In genomic region chr17:53567346-53568101, GRCm38 (mm10) we compare ENCODE assay signal across 8 mouse cellular contexts. TPM values are rescaled to one million over a fixed set of nuclear protein-coding genes. Genes with fewer than 3 reads are reported as not detected.
DNase-seq lines count a peak whose midpoint lies in the region; ATAC-seq and TF ChIP-seq lines count a peak whose summit lies in the region.

No protein-coding gene starts in this region.

- peak overlapping the region; percentile 92 for H3K9ac ChIP-seq in embryonic facial prominence, embryonic 14.5 days (ENCODE audit: low read depth, low read length)
- H3K9ac ChIP-seq in heart, embryonic 16.5 days (ENCODE audit: low read length): peak overlapping the region; percentile 94
- peak overlapping the region; percentile 82 for H3K9ac ChIP-seq in lung, embryonic 15.5 days

- peaks cover 19% of the 10 kb centered on the region for H3K79me2 ChIP-seq in C2C12 (ENCODE audit: control insufficient read depth, insufficient read depth)

- H3K27ac ChIP-seq in embryonic facial prominence, embryonic 14.5 days (replicated peaks; ENCODE audit: low read depth, low read length): peak overlapping the region; percentile 87
- peak overlapping the region; percentile 99 for H3K27ac ChIP-seq in heart, embryonic 16.5 days (ENCODE audit: low read length)
- peak overlapping the region; percentile 96 for H3K27ac ChIP-seq in lung, embryonic 15.5 days

- H3K79me3 ChIP-seq in C2C12 (ENCODE audit: low read depth): no peaks in the 10 kb centered on the region

- H3K4me2 ChIP-seq in embryonic facial prominence, embryonic 14.5 days (ENCODE audit: low read depth, low read length): peak overlapping the region; percentile 96
- peak overlapping the region; percentile 94 for H3K4me2 ChIP-seq in heart, embryonic 16.5 days (ENCODE audit: low read depth, low read length)
- H3K4me2 ChIP-seq in lung, embryonic 15.5 days: peak overlapping the region; percentile 98

- no peaks in the 10 kb centered on the region for H3K9me3 ChIP-seq in embryonic facial prominence, embryonic 14.5 days (ENCODE audit: control insufficient read depth, low read length)
- no peaks in the 10 kb centered on the region for H3K9me3 ChIP-seq in heart, embryonic 16.5 days (replicated peaks; ENCODE audit: control insufficient read depth, low read length)
- H3K9me3 ChIP-seq in lung, embryonic 15.5 days: no peaks in the 10 kb centered on the region

- H3ac ChIP-seq in C2C12 (ENCODE audit: control insufficient read depth, insufficient read length, low read depth): peak overlapping the region; percentile 56

- no peaks in the 10 kb centered on the region for H3K36me3 ChIP-seq in C2C12 (ENCODE audit: control insufficient read depth, insufficient read depth)
- no peaks in the 10 kb centered on the region for H3K36me3 ChIP-seq in embryonic facial prominence, embryonic 14.5 days (ENCODE audit: control insufficient read depth, insufficient read depth, low read length)
- H3K36me3 ChIP-seq in heart, embryonic 16.5 days (ENCODE audit: control insufficient read depth, insufficient read depth): no peaks in the 10 kb centered on the region
- H3K36me3 ChIP-seq in lung, embryonic 15.5 days: no peaks in the 10 kb centered on the region

- peaks cover 20% of the 10 kb centered on the region for H3K4me1 ChIP-seq in embryonic facial prominence, embryonic 14.5 days (ENCODE audit: control insufficient read depth, insufficient read depth, low read length)
- H3K4me1 ChIP-seq in heart, embryonic 16.5 days (ENCODE audit: control insufficient read depth, insufficient read depth, low read length): peaks cover 30% of the 10 kb centered on the region
- peaks cover 30% of the 10 kb centered on the region for H3K4me1 ChIP-seq in lung, embryonic 15.5 days

- H3K4me3 ChIP-seq in C2C12 (ENCODE audit: insufficient read depth, poor library complexity, severe bottlenecking): peak overlapping the region; percentile 68
- peak overlapping the region; percentile 81 for H3K4me3 ChIP-seq in embryonic facial prominence, embryonic 14.5 days (ENCODE audit: low read depth, low read length)
- H3K4me3 ChIP-seq in heart, embryonic 16.5 days (ENCODE audit: low read length): peak overlapping the region; percentile 92
- peak overlapping the region; percentile 88 for H3K4me3 ChIP-seq in lung, embryonic 15.5 days

- DNase-seq in adrenal gland, postnatal 36 days: peak; percentile 50 to 69
- DNase-seq in embryonic facial prominence, embryonic 14.5 days (ENCODE audit: low spot score): peak; percentile 49
- peak; percentile 43 to 68 for DNase-seq in kidney, postnatal 25 days
- peak; percentile 58 for DNase-seq in ovary, postnatal 10 days (ENCODE audit: low spot score)
- DNase-seq in thymus, postnatal 14 days: peak; percentile 74

- 2% methylated on average over 10 of the region's 67 CpGs for WGBS in embryonic facial prominence, embryonic 14.5 days
- WGBS in heart, embryonic 16.5 days: under 1% methylated on average over 58 of the region's 67 CpGs
- under 1% methylated on average over 66 of the region's 67 CpGs for WGBS in lung, embryonic 15.5 days

- no peak for TF ChIP-seq CTCF in C2C12 (IDR thresholded peaks at IDR 0.05; ENCODE audit: control insufficient read depth, insufficient read depth, insufficient read length)

- H3K27me3 ChIP-seq in C2C12 (ENCODE audit: control insufficient read depth, insufficient read depth, insufficient read length): no peaks in the 10 kb centered on the region
- H3K27me3 ChIP-seq in embryonic facial prominence, embryonic 14.5 days (replicated peaks; ENCODE audit: control insufficient read depth, insufficient read depth, low read length): no peaks in the 10 kb centered on the region
- H3K27me3 ChIP-seq in heart, embryonic 16.5 days (ENCODE audit: control insufficient read depth, insufficient read depth, low read length): no peaks in the 10 kb centered on the region
- H3K27me3 ChIP-seq in lung, embryonic 15.5 days: no peaks in the 10 kb centered on the region

- ATAC-seq in embryonic facial prominence, embryonic 14.5 days (ENCODE audit: low read depth): peak; percentile 53
- ATAC-seq in heart, embryonic 16.5 days (replicated peaks; ENCODE audit: extremely low read depth, insufficient read depth, low FRiP score): peak; percentile 49
- ATAC-seq in lung, embryonic 15.5 days (ENCODE audit: borderline replicate concordance, extremely low read depth, low FRiP score, low TSS enrichment): peak; percentile 61

TF ChIP-seq in C2C12, 6 proteins besides CTCF, POLR2A, EP300 and RAD21:
- TF ChIP-seq MAX (IDR thresholded peaks at IDR 0.05) (no peak), CEBPB (IDR thresholded peaks at IDR 0.05; ENCODE audit: low read depth) (no peak), MYOD1 (IDR thresholded peaks at IDR 0.05; ENCODE audit: control insufficient read depth, insufficient read length, low read depth) (no peak)

RNA-seq across cellular contexts. Expression of gene Kat2b, which starts 0.9 kb away (rescaled TPM):
- polyA plus RNA-seq in C2C12 (2012; fragmentation: generic; extraction: Trizol): 2.4 TPM
- 10 to 100 TPM; 64.5 to 86.8 TPM for total RNA-seq in adrenal gland, postnatal 36 days (2021)
- polyA plus RNA-seq in embryonic facial prominence, embryonic 14.5 days (2014; fragmentation: Nextera tagmentation; extraction: Ambion mirVana): 6.1 and 7.3 TPM in 2 replicates
- polyA plus RNA-seq in heart, embryonic 16.5 days (2015; fragmentation: Nextera tagmentation; extraction: Ambion mirVana): 10.7 and 12.1 TPM in 2 replicates
- 5.6 and 6.4 TPM in 2 replicates for polyA plus RNA-seq in lung, embryonic 15.5 days (2015; fragmentation: Nextera tagmentation; extraction: Ambion mirVana)

RNA-seq across cellular contexts. Expression of gene Pp2d1, which starts 28.3 kb away (rescaled TPM):
- 0.04 TPM for polyA plus RNA-seq in C2C12 (2012; fragmentation: generic; extraction: Trizol)
- not detected for total RNA-seq in adrenal gland, postnatal 36 days (2021)
- polyA plus RNA-seq in embryonic facial prominence, embryonic 14.5 days (2014; fragmentation: Nextera tagmentation; extraction: Ambion mirVana): 0.21 and 0.22 TPM in 2 replicates
- 0.07 and 0.14 TPM in 2 replicates for polyA plus RNA-seq in heart, embryonic 16.5 days (2015; fragmentation: Nextera tagmentation; extraction: Ambion mirVana)
- 0.24 and 0.26 TPM in 2 replicates for polyA plus RNA-seq in lung, embryonic 15.5 days (2015; fragmentation: Nextera tagmentation; extraction: Ambion mirVana)

Comparison
In these comparisons a context has a peak if more than half of its experiments do, and no peak if none do; other contexts are left out.
1. Peak in every context shown above with its lines: DNase-seq, ATAC-seq, H3K4me3 ChIP-seq and H3K27ac ChIP-seq.